Mouse (Mus musculus) ES-E14 (cell line): Measurements from ENCODE around the gene Kdf1. TPM values are rescaled to one million over a fixed set of nuclear protein-coding genes. Genes with fewer than 3 reads are reported as not detected.

Experiments used
- DNase-seq: peaks from one replicate; pipeline ENCODE4 v3.0.0-alpha.2; 2013; ENCODE audit warnings: low read depth, low spot score
- H3K27ac ChIP-seq: 2 replicates; pipeline ENCODE4 v1.5.1; 2012; ENCODE audit warnings: low read depth, mild to moderate bottlenecking, low read length, moderate library complexity, mixed read lengths; ENCODE audit not compliant: poor library complexity, insufficient read depth, severe bottlenecking
- H3K36me3 ChIP-seq: 2 replicates; pipeline ENCODE4 v1.6.1; 2012; ENCODE audit warnings: mild to moderate bottlenecking, low read length, moderate library complexity, mixed read lengths; ENCODE audit not compliant: control insufficient read depth, poor library complexity, insufficient read depth, severe bottlenecking
- H3K4me1 ChIP-seq, 2 experiments: fragments of 150-350 bp in 1 of 2; sonication (generic) in 1 of 2; 2 replicates each; pipeline ENCODE4 v1.6.1; 2012; ENCODE audit warnings: low read length in 2 of 2, mild to moderate bottlenecking in 1 of 2, mixed read lengths in 1 of 2; ENCODE audit not compliant: control insufficient read depth in 2 of 2, insufficient read depth in 2 of 2, poor library complexity in 1 of 2
- H3K4me3 ChIP-seq, 2 experiments: fragments of 150-350 bp in 1 of 2; sonication (generic) in 1 of 2; 2 replicates each; pipeline ENCODE4 v1.5.1; 2012; ENCODE audit warnings: low read length in 2 of 2, low read depth in 1 of 2, mild to moderate bottlenecking in 1 of 2, mixed read lengths in 1 of 2; ENCODE audit not compliant: insufficient read depth in 1 of 2, poor library complexity in 1 of 2, severe bottlenecking in 1 of 2
- H3K9ac ChIP-seq: 2 replicates; pipeline ENCODE4 v1.6.1; 2012; ENCODE audit warnings: low read depth, mild to moderate bottlenecking, low read length, mixed read lengths; ENCODE audit not compliant: poor library complexity, insufficient read depth, severe bottlenecking
- H3K9me3 ChIP-seq: fragments of 150-350 bp; sonication (generic); 2 replicates; pipeline ENCODE4 v1.6.1; 2012; ENCODE audit warnings: low read depth, mild to moderate bottlenecking, low read length; ENCODE audit not compliant: control insufficient read depth, insufficient read depth
- CHD2 ChIP-seq: IDR thresholded peaks from 2 replicates; pipeline ENCODE4 v1.6.1; 2014; ENCODE audit warnings: mild to moderate bottlenecking, low read depth, low read length, inconsistent platforms
- HCFC1 ChIP-seq: IDR thresholded peaks from 2 replicates; pipeline ENCODE4 v1.6.1; 2012; ENCODE audit warnings: low read length, inconsistent platforms, borderline replicate concordance; ENCODE audit not compliant: insufficient read depth
- MAFK ChIP-seq: IDR thresholded peaks from 2 replicates; pipeline ENCODE4 v1.6.1; 2014; ENCODE audit warnings: mild to moderate bottlenecking, low read depth, low read length, inconsistent platforms; ENCODE audit not compliant: insufficient read depth
- ZC3H11A ChIP-seq: IDR thresholded peaks from 2 replicates; pipeline ENCODE4 v1.6.1; 2012; ENCODE audit warnings: low read depth, mild to moderate bottlenecking, inconsistent platforms, low read length, borderline replicate concordance
- ZNF384 ChIP-seq: IDR thresholded peaks from 2 replicates; pipeline ENCODE4 v1.6.1; 2012; ENCODE audit warnings: low read depth, low read length, inconsistent platforms
- in situ Hi-C, 2 experiments: fragments of 600-800 bp; cut with MboI; formaldehyde crosslinking; loops; one replicate each; pipeline ENCODE4 v1.15.1; 2025; ENCODE audit warnings: low sequenced_read_pairs in 2 of 2, inconsistent platforms in 1 of 2; ENCODE audit not compliant: unreplicated experiment in 2 of 2
- total RNA-seq: library from RNA; depleted of rRNA; stranded (reverse); fragments of 300-350 nt; gene quantifications from 2 replicates; pipeline ENCODE4 v1.2.3, GENCODE M21; 2012

Kdf1 gene
- total RNA-seq, 1 experiment: 3.4 TPM

GRCm38 (mm10) chr4:133553448-133554330 is 34.9 kb downstream of the Kdf1 start:
- 0 out of 2 replicates have a peak overlapping the region, but pooled peaks have one; percentile 44 for H3K9ac ChIP-seq
- peaks cover 0 to 6% of the 10 kb centered on the region in 2 experiments; a peak in 1 of 4 replicates for H3K4me1 ChIP-seq
- TF ChIP-seq ZC3H11A: no peak
- no peak for TF ChIP-seq MAFK
- in situ Hi-C loops: no loop called here
- no peaks in the 10 kb centered on the region for H3K36me3 ChIP-seq
- no peaks in the 10 kb centered on the region for H3K9me3 ChIP-seq
- no peak for DNase-seq
- H3K4me3 ChIP-seq: peak overlapping the region; percentile 16 to 50; a peak in 3 of 4 replicates
- no peak overlapping the region for H3K27ac ChIP-seq

GRCm38 (mm10) chr4:133557041-133557717 is 38.4 kb downstream of the Kdf1 start:
- in situ Hi-C loops: no loop called here
- no peak overlapping the region for H3K27ac ChIP-seq
- no peak overlapping the region for H3K4me3 ChIP-seq
- no peaks in the 10 kb centered on the region for H3K9me3 ChIP-seq
- TF ChIP-seq CHD2 (no peak), HCFC1 (no peak), ZNF384 (no peak), ZC3H11A (no peak), MAFK (no peak)
- no peaks in the 10 kb centered on the region for H3K36me3 ChIP-seq
- no peak for DNase-seq
- no peak overlapping the region for H3K9ac ChIP-seq
- peaks cover 0 to 10% of the 10 kb centered on the region in 2 experiments; a peak in 2 of 4 replicates for H3K4me1 ChIP-seq

DNA sequence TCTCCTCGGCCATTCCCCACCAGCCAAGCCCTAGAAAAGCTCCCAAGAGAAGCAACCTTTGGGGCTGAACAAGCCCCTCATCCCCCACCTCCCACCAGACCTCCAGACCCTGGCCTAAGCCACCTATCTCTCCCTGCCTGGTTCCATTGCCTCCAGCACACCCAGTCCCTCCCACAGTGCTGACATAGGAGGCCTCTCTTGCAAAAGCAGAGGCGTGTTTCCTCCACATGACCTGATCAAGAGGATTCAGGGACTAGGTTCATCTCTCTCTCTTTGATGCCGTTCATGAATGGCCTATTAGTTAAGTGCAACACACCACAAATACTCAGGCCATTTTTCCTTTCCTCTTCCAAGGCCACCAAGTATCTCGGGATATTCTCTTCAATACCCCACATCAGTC is 41.1 kb downstream of the Kdf1 start:
- no peak overlapping the region for H3K4me3 ChIP-seq
- no peak for DNase-seq
- no peak overlapping the region for H3K27ac ChIP-seq
- no peaks in the 10 kb centered on the region for H3K9me3 ChIP-seq
- peaks cover 0 to 9% of the 10 kb centered on the region in 2 experiments; a peak in 2 of 4 replicates for H3K4me1 ChIP-seq
- H3K36me3 ChIP-seq: no peaks in the 10 kb centered on the region
- H3K9ac ChIP-seq: no peak overlapping the region
- TF ChIP-seq HCFC1 (no peak), ZC3H11A (no peak), MAFK (no peak), ZNF384 (no peak), CHD2 (no peak)
- in situ Hi-C loops: no loop called here

GRCm38 (mm10) chr4:133561622-133562021 is 42.9 kb downstream of the Kdf1 start:
- H3K9me3 ChIP-seq: no peaks in the 10 kb centered on the region
- H3K4me3 ChIP-seq: no peak overlapping the region
- H3K9ac ChIP-seq: no peak overlapping the region
- H3K36me3 ChIP-seq: no peaks in the 10 kb centered on the region
- no peak for DNase-seq
- TF ChIP-seq ZNF384: no peak
- no peak for TF ChIP-seq CHD2
- TF ChIP-seq HCFC1: no peak
- in situ Hi-C loops: no loop called here
- H3K27ac ChIP-seq: no peak overlapping the region
- H3K4me1 ChIP-seq: peaks cover 0 to 9% of the 10 kb centered on the region in 2 experiments; a peak in 2 of 4 replicates
